Mouse (Mus musculus): ENCODE data around the gene Bmp8b. TPM values are rescaled to one million over a fixed set of nuclear protein-coding genes. Genes with fewer than 3 reads are reported as not detected.
A peak's percentile ranks its signal among the peaks of the same experiment; 100 is the strongest.
"Not testable (repeated sequence)": the region's sequence is repeated elsewhere in the genome, so short reads cannot be mapped to it uniquely, and the experiment has no call there.

Gene Bmp8b
- polyA plus RNA-seq, 1 experiment from 2014 or later: 0.39 TPM

- Histone ChIP-seq H3K27ac (replicated peaks) (no peak overlapping the region), H3K9me3 (no peaks in the 10 kb centered on the region), H3K4me1 (peaks cover 7% of the 10 kb centered on the region; the same call in 1 of the 2 replicates), H3K4me3 (no peak overlapping the region), H3K27me3 (replicated peaks; ENCODE audit: low read depth, poor library complexity, severe bottlenecking) (peaks cover 27% of the 10 kb centered on the region), H3K36me3 (replicated peaks) (no peaks in the 10 kb centered on the region)
- WGBS: 84% methylated on average over 6 of the region's 6 CpGs
- DNase-seq (ENCODE audit: low spot score): no peak
Measured at GRCm38 (mm10) chr4:123160571-123160970, 55.6 kb downstream of the Bmp8b start.

GRCm38 (mm10) chr4:123161251-123161650 is 56.3 kb downstream of the Bmp8b start:
- H3K27me3 ChIP-seq (replicated peaks; ENCODE audit: low read depth, poor library complexity, severe bottlenecking): peaks cover 27% of the 10 kb centered on the region
- H3K4me1 ChIP-seq; H3K9me3 ChIP-seq; H3K36me3 ChIP-seq (replicated peaks); H3K4me3 ChIP-seq; DNase-seq (ENCODE audit: low spot score); H3K27ac ChIP-seq (replicated peaks): not testable (repeated sequence)
- WGBS: 88% methylated on average over 3 of the region's 3 CpGs

DNA sequence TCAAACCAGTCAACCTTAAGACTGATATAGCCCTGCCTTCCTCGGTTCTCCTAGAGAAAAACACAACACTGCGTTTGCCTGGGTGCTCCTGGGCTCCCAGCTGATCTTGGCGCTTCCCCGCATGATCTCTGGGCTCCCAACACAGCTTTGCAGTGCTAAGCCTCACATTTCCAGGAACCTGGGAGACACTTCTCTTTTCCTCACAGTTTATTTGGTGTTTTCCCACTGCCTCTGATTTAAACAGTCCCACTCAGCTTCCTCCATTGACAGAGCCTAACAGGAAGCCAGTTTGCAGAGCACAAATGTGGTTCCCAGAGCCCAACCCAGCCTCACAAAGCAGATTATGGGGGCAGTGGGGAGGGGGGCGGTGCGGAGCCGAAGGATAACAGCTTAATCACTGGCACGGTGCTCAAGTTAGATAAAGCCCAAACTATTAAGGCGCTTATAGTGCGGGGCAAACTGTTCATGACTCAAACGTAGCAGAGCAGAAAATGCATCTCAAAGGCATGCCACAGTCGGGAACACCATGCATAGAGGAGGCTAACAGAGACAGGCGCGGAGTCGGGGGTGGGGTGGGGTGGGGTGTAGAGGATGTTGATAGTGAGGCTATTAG is 57.4 kb downstream of the Bmp8b start:
- no peaks in the 10 kb centered on the region for H3K36me3 ChIP-seq (replicated peaks)
- no peaks in the 10 kb centered on the region for H3K9me3 ChIP-seq
- H3K27ac ChIP-seq (replicated peaks): no peak overlapping the region
- peaks cover 27% of the 10 kb centered on the region for H3K27me3 ChIP-seq (replicated peaks; ENCODE audit: low read depth, poor library complexity, severe bottlenecking)
- peaks cover 7% of the 10 kb centered on the region; the same call in 1 of the 2 replicates for H3K4me1 ChIP-seq
- DNase-seq (ENCODE audit: low spot score): no peak
- peak overlapping the region; percentile 25; the same call in 1 of the 2 replicates for H3K4me3 ChIP-seq
- WGBS: 20% methylated on average over 15 of the region's 15 CpGs

GRCm38 (mm10) chr4:123164157-123164556 is 59.2 kb downstream of the Bmp8b start:
- 94% methylated on average over 15 of the region's 15 CpGs for WGBS
- no peaks in the 10 kb centered on the region for H3K36me3 ChIP-seq (replicated peaks)
- peaks cover 7% of the 10 kb centered on the region; the same call in 1 of the 2 replicates for H3K4me1 ChIP-seq
- no peaks in the 10 kb centered on the region for H3K9me3 ChIP-seq
- DNase-seq (ENCODE audit: low spot score): no peak
- no peak overlapping the region for H3K27ac ChIP-seq (replicated peaks)
- H3K4me3 ChIP-seq: no peak overlapping the region
- peaks cover 27% of the 10 kb centered on the region for H3K27me3 ChIP-seq (replicated peaks; ENCODE audit: low read depth, poor library complexity, severe bottlenecking)

DNA sequence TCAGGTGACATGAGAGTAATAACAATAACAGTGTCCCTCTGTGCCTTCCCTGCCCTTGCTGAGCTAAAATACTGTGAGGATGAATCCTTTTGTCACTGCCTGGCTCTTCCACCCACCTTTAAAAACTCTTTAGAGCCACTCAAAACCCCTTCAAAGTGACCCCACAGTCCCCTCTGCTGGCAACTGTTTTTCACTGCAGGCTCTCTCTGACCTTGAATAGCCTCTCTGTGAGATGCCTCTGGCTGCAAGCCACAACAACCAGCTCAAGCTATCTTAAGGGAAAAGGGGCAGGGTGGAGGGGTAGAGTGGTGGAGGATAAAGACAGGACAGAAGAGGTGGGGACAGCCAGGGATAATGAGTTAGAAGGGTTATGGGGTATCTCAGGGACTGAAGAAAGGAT is 66.8 kb downstream of the Bmp8b start:
- Histone ChIP-seq H3K9me3 (no peaks in the 10 kb centered on the region), H3K36me3 (replicated peaks) (no peaks in the 10 kb centered on the region), H3K27me3 (replicated peaks; ENCODE audit: low read depth, poor library complexity, severe bottlenecking) (peaks cover 45% of the 10 kb centered on the region), H3K4me3 (no peak overlapping the region), H3K27ac (replicated peaks) (no peak overlapping the region), H3K4me1 (no peaks in the 10 kb centered on the region)
- DNase-seq (ENCODE audit: low spot score): no peak

Other genes starting within 250 kb of the Bmp8b start
- 72.6 and 73.9 TPM in 2 replicates for gene Cap1, start 219.1 kb upstream of the Bmp8b start, polyA plus RNA-seq (2016; fragmentation: Nextera tagmentation; extraction: Ambion mirVana)
- 10.1 and 12.9 TPM in 2 replicates for gene Mfsd2a, start 144.0 kb upstream of the Bmp8b start, polyA plus RNA-seq (2016; fragmentation: Nextera tagmentation; extraction: Ambion mirVana)
- gene Mycl, start 109.5 kb upstream of the Bmp8b start, polyA plus RNA-seq (2016; fragmentation: Nextera tagmentation; extraction: Ambion mirVana): 33.6 and 43.0 TPM in 2 replicates
- 19.0 and 21.6 TPM in 2 replicates for gene Trit1, start 88.6 kb upstream of the Bmp8b start, polyA plus RNA-seq (2016; fragmentation: Nextera tagmentation; extraction: Ambion mirVana)
- gene Oxct2b, start 11.1 kb downstream of the Bmp8b start, polyA plus RNA-seq (2016; fragmentation: Nextera tagmentation; extraction: Ambion mirVana): 0.09 and 0.12 TPM in 2 replicates
- gene Ppie, start 34.8 kb downstream of the Bmp8b start, polyA plus RNA-seq (2016; fragmentation: Nextera tagmentation; extraction: Ambion mirVana): 131 TPM in 2 replicates
- 0.60 and 0.95 TPM in 2 replicates for gene Hpcal4, start 78.1 kb downstream of the Bmp8b start, polyA plus RNA-seq (2016; fragmentation: Nextera tagmentation; extraction: Ambion mirVana)
- not detected in 2 replicates for gene Nt5c1a, start 96.3 kb downstream of the Bmp8b start, polyA plus RNA-seq (2016; fragmentation: Nextera tagmentation; extraction: Ambion mirVana)
- gene Heyl, start 128.4 kb downstream of the Bmp8b start, polyA plus RNA-seq (2016; fragmentation: Nextera tagmentation; extraction: Ambion mirVana): 13.4 and 13.5 TPM in 2 replicates
- gene Pabpc4, start 157.2 kb downstream of the Bmp8b start, polyA plus RNA-seq (2016; fragmentation: Nextera tagmentation; extraction: Ambion mirVana): 54.9 and 59.4 TPM in 2 replicates
- not detected in 2 replicates for gene Oxct2a, start 218.5 kb downstream of the Bmp8b start, polyA plus RNA-seq (2016; fragmentation: Nextera tagmentation; extraction: Ambion mirVana)
- gene Bmp8a, start 238.1 kb downstream of the Bmp8b start, polyA plus RNA-seq (2016; fragmentation: Nextera tagmentation; extraction: Ambion mirVana): 0.14 TPM in 1 of 2 replicates, not detected in the other

Measured in embryonic facial prominence, embryonic 10.5 days (tissue).